Mouse (Mus musculus) liver, adult 2 months (tissue): ENCODE data around the gene Pxdn.

Source experiments
- CTCF ChIP-seq: fragments of 200-500 bp; IDR thresholded peaks from 2 replicates; pipeline ENCODE4 v1.5.1; 2011; ENCODE audit warnings: low read depth, low read length, control low read depth
- POLR2A ChIP-seq: fragments of 200-500 bp; IDR thresholded peaks from 2 replicates; pipeline ENCODE4 v1.6.1; 2011; ENCODE audit warnings: low read length, control low read depth; ENCODE audit not compliant: insufficient read depth; ENCODE audit errors: extremely low read depth

- TF ChIP-seq CTCF (no peak), POLR2A (no peak)
These were observed 3.9 kb upstream of the Pxdn start for GRCm38 (mm10) chr12:29933501-29933900.
